Mouse (Mus musculus): ENCODE measurements at regions not wholly inside any gene's neighbourhood (a gene's known extent, or its start where the extent isn't known, plus 50 kb on each side); places are given as distances from the start of the nearest gene placed in this dataset.
"Not testable (repeated sequence)": the region's sequence is repeated elsewhere in the genome, so short reads cannot be mapped to it uniquely, and the experiment has no call there.

DNA sequence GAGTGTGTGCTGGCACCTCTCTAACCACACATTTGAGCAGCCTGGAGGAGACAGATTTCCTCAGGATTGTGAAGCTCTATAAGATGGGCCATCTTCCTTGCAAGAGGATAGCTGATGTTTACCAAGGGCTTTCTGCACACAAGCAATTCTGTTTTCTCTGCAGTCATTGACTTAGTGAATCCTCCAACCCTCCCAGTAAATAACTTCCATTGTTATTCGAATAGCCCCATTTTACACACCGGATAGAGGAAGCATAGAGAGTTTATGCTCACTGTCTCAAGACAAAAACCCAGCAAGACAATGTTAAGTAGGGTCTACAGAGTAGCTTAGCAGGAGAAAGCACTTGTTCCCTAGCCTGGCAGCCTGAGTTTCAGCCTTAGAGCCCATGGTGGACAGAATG, 146.9 kb upstream of the P2ry1 start:
- no peaks in the 10 kb centered on the region for H3K9me3 ChIP-seq (ENCODE audit: control insufficient read depth, low read length)
- 62% methylated on average over 2 of the region's 2 CpGs for WGBS (ENCODE audit: insufficient replicate concordance)
- ATAC-seq (ENCODE audit: insufficient read depth): no peak

DNA sequence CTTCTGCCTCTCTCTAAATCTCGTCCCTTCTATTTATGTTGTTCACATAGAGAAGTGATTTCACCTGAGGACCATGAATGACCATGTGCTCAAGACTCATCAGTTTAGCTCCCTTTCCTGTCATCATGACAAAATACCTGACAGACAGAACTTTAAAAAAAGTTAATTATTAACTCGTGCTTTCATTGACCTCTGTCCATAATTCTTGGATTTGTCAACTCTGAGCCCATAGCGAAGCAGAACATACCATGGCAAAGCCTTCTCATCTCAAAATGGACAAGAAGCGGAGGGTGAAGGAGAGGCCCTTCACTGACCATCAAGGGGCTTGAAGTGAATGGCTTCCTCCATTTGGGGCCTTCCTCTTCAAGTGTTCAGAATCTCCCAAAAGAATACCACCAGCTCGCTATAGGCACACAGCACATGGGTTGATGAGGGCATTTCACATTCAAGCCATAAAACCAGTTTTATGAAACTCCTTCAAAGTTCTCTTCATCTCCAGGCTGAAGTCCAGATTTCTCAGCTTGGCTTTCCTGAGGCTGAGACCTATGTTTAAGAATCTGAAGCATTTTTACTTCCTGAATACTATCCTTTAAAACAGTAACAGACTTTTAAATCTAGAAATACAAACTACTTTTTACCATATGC, 144.0 kb upstream of the P2ry1 start:
- Histone ChIP-seq H3K4me3 (ENCODE audit: insufficient read depth in 1 of 2, low read depth in 2 of 2, low read length in 2 of 2) (no peak overlapping the region), H3K4me2 (ENCODE audit: low read depth) (no peak overlapping the region), H3K36me3 (replicated peaks; ENCODE audit: control insufficient read depth, insufficient read depth, low read depth) (no peaks in the 10 kb centered on the region), H3K27ac (no peak overlapping the region), H3K9ac (replicated peaks) (no peak overlapping the region), H3K4me1 (replicated peaks; ENCODE audit: control insufficient read depth in 2 of 2, insufficient read depth in 2 of 2, low read length in 1 of 2) (0 out of 4 replicates have a peak, but pooled peaks cover 0 to 2% of the 10 kb centered on the region in 2 experiments), H3K9me3 (ENCODE audit: control insufficient read depth, low read length) (no peaks in the 10 kb centered on the region), H3K27me3 (ENCODE audit: control insufficient read depth, insufficient read depth, low read length) (no peaks in the 10 kb centered on the region)
- DNase-seq (ENCODE audit: low read depth in 3 of 3, low spot score in 3 of 3) (no peak), ATAC-seq (ENCODE audit: insufficient read depth) (no peak)
- TF ChIP-seq CTCF (IDR thresholded peaks at IDR 0.05; ENCODE audit: low read depth): no peak
- no peak for TF ChIP-seq EP300 (IDR thresholded peaks at IDR 0.05; ENCODE audit: low read depth)
- 64% methylated on average over 5 of the region's 5 CpGs for whole genome bisulfite sequencing (ENCODE audit: insufficient replicate concordance)

More for the DNA sequence above, 146.9 kb upstream of the P2ry1 start:
- H3K9ac ChIP-seq (replicated peaks): no peak overlapping the region
- no peak overlapping the region for H3K4me2 ChIP-seq (ENCODE audit: low read depth)
- H3K4me3 ChIP-seq (ENCODE audit: insufficient read depth in 1 of 2, low read depth in 2 of 2, low read length in 2 of 2): no peak overlapping the region
- H3K36me3 ChIP-seq (replicated peaks; ENCODE audit: control insufficient read depth, insufficient read depth, low read depth): no peaks in the 10 kb centered on the region
- H3K4me1 ChIP-seq (replicated peaks; ENCODE audit: control insufficient read depth in 2 of 2, insufficient read depth in 2 of 2, low read length in 1 of 2): 0 out of 4 replicates have a peak, but pooled peaks cover 0 to 2% of the 10 kb centered on the region in 2 experiments
- H3K27me3 ChIP-seq (ENCODE audit: control insufficient read depth, insufficient read depth, low read length): no peaks in the 10 kb centered on the region
- TF ChIP-seq EP300 (IDR thresholded peaks at IDR 0.05; ENCODE audit: low read depth): no peak
- TF ChIP-seq CTCF (IDR thresholded peaks at IDR 0.05; ENCODE audit: low read depth): no peak
- no peak for DNase-seq (ENCODE audit: low read depth in 3 of 3, low spot score in 3 of 3)
- no peak overlapping the region for H3K27ac ChIP-seq

DNA sequence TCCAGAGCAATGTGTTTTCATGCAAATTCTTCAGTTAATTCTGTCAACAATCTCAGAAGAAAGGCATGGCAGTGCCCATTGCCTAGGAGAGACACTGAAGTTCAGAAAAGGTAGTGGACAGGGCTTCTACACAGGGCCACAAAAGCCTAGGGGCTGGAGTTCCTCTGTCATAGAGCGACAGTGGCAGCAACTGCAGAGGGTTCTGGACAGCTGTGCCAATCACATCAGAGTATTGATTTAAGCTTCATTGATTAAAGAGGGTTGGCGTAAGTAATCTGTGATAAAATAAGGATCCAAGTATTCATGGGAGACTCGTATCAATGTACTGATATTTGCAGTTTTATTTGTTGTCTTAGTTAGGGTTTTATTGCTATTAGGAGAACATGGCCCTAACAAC, 143.5 kb upstream of the P2ry1 start:
- 63% methylated on average over 3 of the region's 3 CpGs for WGBS (ENCODE audit: insufficient replicate concordance)
- no peaks in the 10 kb centered on the region for H3K9me3 ChIP-seq (ENCODE audit: control insufficient read depth, low read length)
- DNase-seq (ENCODE audit: low read depth in 3 of 3, low spot score in 3 of 3): no peak
- H3K27ac ChIP-seq: no peak overlapping the region
- no peak for TF ChIP-seq EP300 (IDR thresholded peaks at IDR 0.05; ENCODE audit: low read depth)
- TF ChIP-seq CTCF (IDR thresholded peaks at IDR 0.05; ENCODE audit: low read depth): no peak
- H3K4me1 ChIP-seq (replicated peaks; ENCODE audit: control insufficient read depth in 2 of 2, insufficient read depth in 2 of 2, low read length in 1 of 2): 0 out of 4 replicates have a peak, but pooled peaks cover 0 to 2% of the 10 kb centered on the region in 2 experiments
- H3K36me3 ChIP-seq (replicated peaks; ENCODE audit: control insufficient read depth, insufficient read depth, low read depth): no peaks in the 10 kb centered on the region
- ATAC-seq (ENCODE audit: insufficient read depth): no peak
- no peak overlapping the region for H3K4me2 ChIP-seq (ENCODE audit: low read depth)
- H3K4me3 ChIP-seq (ENCODE audit: insufficient read depth in 1 of 2, low read depth in 2 of 2, low read length in 2 of 2): no peak overlapping the region
- no peaks in the 10 kb centered on the region for H3K27me3 ChIP-seq (ENCODE audit: control insufficient read depth, insufficient read depth, low read length)
- H3K9ac ChIP-seq (replicated peaks): no peak overlapping the region

DNA sequence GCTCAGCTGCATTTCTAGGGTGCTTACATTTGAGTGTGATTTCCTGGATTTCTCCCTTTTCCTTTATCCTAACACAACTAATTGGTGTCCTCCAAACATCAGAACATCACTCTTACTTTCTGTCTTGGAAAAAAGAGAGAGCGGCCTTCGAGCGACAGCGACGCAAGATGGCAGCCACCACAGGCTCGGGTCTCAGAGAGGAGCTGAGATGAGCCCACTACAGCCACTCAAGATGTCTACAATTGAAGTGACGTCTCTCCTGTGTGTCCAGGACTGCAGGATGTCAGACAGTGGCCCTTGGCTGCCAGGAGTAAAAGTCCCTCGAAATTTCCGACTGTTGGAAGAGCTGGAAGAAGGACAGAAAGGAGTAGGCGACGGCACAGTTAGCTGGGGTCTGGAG, 125.7 kb upstream of the P2ry1 start:
- not testable (repeated sequence) for H3K27ac ChIP-seq; H3K36me3 ChIP-seq (replicated peaks; ENCODE audit: control insufficient read depth, insufficient read depth, low read depth); DNase-seq (ENCODE audit: low read depth in 3 of 3, low spot score in 3 of 3); H3K4me1 ChIP-seq (replicated peaks; ENCODE audit: control insufficient read depth in 2 of 2, insufficient read depth in 2 of 2, low read length in 1 of 2); H3K9me3 ChIP-seq (ENCODE audit: control insufficient read depth, low read length); H3K9ac ChIP-seq (replicated peaks); H3K27me3 ChIP-seq (ENCODE audit: control insufficient read depth, insufficient read depth, low read length); H3K4me3 ChIP-seq (ENCODE audit: insufficient read depth in 1 of 2, low read depth in 2 of 2, low read length in 2 of 2); ATAC-seq (ENCODE audit: insufficient read depth); H3K4me2 ChIP-seq (ENCODE audit: low read depth)
- 77% methylated on average over 11 of the region's 11 CpGs for WGBS (ENCODE audit: insufficient replicate concordance)

DNA sequence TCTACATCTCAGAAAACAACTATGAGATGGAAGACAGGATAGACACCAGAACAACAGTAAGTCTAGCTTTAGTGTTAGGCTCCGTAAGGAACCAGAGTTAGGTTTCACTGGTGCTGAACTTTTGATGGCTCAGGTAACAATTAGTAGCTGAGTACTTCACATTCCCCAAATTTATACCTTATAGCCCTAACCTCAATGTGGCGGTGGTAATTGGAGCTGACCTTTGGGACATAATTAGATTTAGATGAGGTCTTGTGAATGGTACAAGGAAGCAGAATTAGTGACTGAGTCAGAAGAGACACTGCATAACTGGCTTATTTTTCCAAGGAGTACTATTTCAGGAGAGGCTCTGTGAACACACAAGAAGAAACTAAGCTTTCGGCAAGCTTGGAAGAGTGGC, 123.7 kb upstream of the P2ry1 start:
- Histone ChIP-seq H3K9ac (replicated peaks) (no peak overlapping the region), H3K36me3 (replicated peaks; ENCODE audit: control insufficient read depth, insufficient read depth, low read depth) (no peaks in the 10 kb centered on the region), H3K9me3 (ENCODE audit: control insufficient read depth, low read length) (no peaks in the 10 kb centered on the region), H3K4me2 (ENCODE audit: low read depth) (no peak overlapping the region), H3K4me3 (ENCODE audit: insufficient read depth in 1 of 2, low read depth in 2 of 2, low read length in 2 of 2) (no peak overlapping the region), H3K4me1 (replicated peaks; ENCODE audit: control insufficient read depth in 2 of 2, insufficient read depth in 2 of 2, low read length in 1 of 2) (no peaks in the 10 kb centered on the region), H3K27me3 (ENCODE audit: control insufficient read depth, insufficient read depth, low read length) (no peaks in the 10 kb centered on the region), H3K27ac (no peak overlapping the region)
- TF ChIP-seq EP300 (IDR thresholded peaks at IDR 0.05; ENCODE audit: low read depth) (no peak), CTCF (IDR thresholded peaks at IDR 0.05; ENCODE audit: low read depth) (no peak)
- 73% methylated on average over 3 of the region's 3 CpGs for WGBS (ENCODE audit: insufficient replicate concordance)
- no peak for DNase-seq (ENCODE audit: low read depth in 3 of 3, low spot score in 3 of 3)
- no peak for ATAC-seq (ENCODE audit: insufficient read depth)
